Mouse (Mus musculus) frontal cortex, postnatal 25 days (tissue): Measurements from ENCODE around the gene Mep1a.
"Not testable (repeated sequence)": the region's sequence is repeated elsewhere in the genome, so short reads cannot be mapped to it uniquely, and the experiment has no call there.

Experiments
- DNase-seq, 2 experiments: peaks; one replicate each; pipeline ENCODE4 v3.0.0; 2022; ENCODE audit warnings: low spot score in 2 of 2

Mep1a gene

GRCm38 (mm10) chr17:43502592-43502991, at the start of gene Mep1a:
TSS of gene Mep1a (minus strand) at chr17:43502812.
- DNase-seq = no peak

- DNase-seq = no peak
Observed at GRCm38 (mm10) chr17:43551122-43551630, 48.6 kb upstream of the Mep1a start.

- DNase-seq = no peak
Observed at GRCm38 (mm10) chr17:43544040-43544439, 41.4 kb upstream of the Mep1a start.

- no peak for DNase-seq
Observed at GRCm38 (mm10) chr17:43543539-43543938, 40.9 kb upstream of the Mep1a start, which contains the start of gene Ankrd66. TSS of gene Ankrd66 (minus strand) at chr17:43543639.

- no peak for DNase-seq
Observed at GRCm38 (mm10) chr17:43538767-43539166, 36.2 kb upstream of the Mep1a start.

- DNase-seq = not testable (repeated sequence)
Observed at GRCm38 (mm10) chr17:43536841-43537240, 34.2 kb upstream of the Mep1a start.

GRCm38 (mm10) chr17:43534362-43535222, 32.0 kb upstream of the Mep1a start:
- no peak for DNase-seq

GRCm38 (mm10) chr17:43531192-43531591, 28.6 kb upstream of the Mep1a start:
- no peak for DNase-seq

GRCm38 (mm10) chr17:43530507-43530906, 27.9 kb upstream of the Mep1a start:
- no peak for DNase-seq

- no peak for DNase-seq
Observed at GRCm38 (mm10) chr17:43520166-43520565, 17.6 kb upstream of the Mep1a start.

- DNase-seq = peak; percentile 24 to 68
Observed at GRCm38 (mm10) chr17:43518644-43519409, 16.2 kb upstream of the Mep1a start.

GRCm38 (mm10) chr17:43510782-43511181, 8.2 kb upstream of the Mep1a start:
- DNase-seq = no peak

GRCm38 (mm10) chr17:43504594-43504934, 2.0 kb upstream of the Mep1a start:
- DNase-seq = no peak

- no peak for DNase-seq
Observed at GRCm38 (mm10) chr17:43503861-43504593, 1.4 kb upstream of the Mep1a start.

GRCm38 (mm10) chr17:43501631-43502030, 981 bp downstream of the Mep1a start:
- DNase-seq = no peak

- DNase-seq = no peak
Observed at GRCm38 (mm10) chr17:43501223-43501622, 1.4 kb downstream of the Mep1a start.

GRCm38 (mm10) chr17:43500513-43500912, 2.1 kb downstream of the Mep1a start:
- no peak for DNase-seq

GRCm38 (mm10) chr17:43497521-43497920, 5.1 kb downstream of the Mep1a start:
- no peak for DNase-seq

- DNase-seq = no peak
Observed at GRCm38 (mm10) chr17:43495502-43495901, 7.1 kb downstream of the Mep1a start.

GRCm38 (mm10) chr17:43490371-43490770, 12.2 kb downstream of the Mep1a start:
- DNase-seq = not testable (repeated sequence)

GRCm38 (mm10) chr17:43488439-43489151, 14.0 kb downstream of the Mep1a start:
- DNase-seq = no peak
